Comparison of ENCODE assay signal across 25 mouse cellular contexts in genomic region chr19:29158486-29158885, GRCm38 (mm10). TPM values are rescaled to one million over a fixed set of nuclear protein-coding genes. Genes with fewer than 3 reads are reported as not detected.
A peak's percentile ranks its signal among the peaks of the same experiment; 100 is the strongest.
DNase-seq lines count a peak whose midpoint lies in the region; ATAC-seq and TF ChIP-seq lines count a peak whose summit lies in the region.
"Had no signal": no experiment of that assay in that cellular context is flagged by ENCODE, and none has a peak within 500 bp of the region (broad histone marks: within the 10 kb centered on the region; RNA-seq: fewer than 3 reads in every experiment).

No protein-coding gene starts in this region.

- H3K27ac ChIP-seq in small intestine, adult 2 months (ENCODE audit: insufficient read depth, low read depth, low read length) = peak overlapping the region; percentile 52; the same call in 1 of the 2 replicates
- H3K27ac ChIP-seq: heart, embryonic 15.5 days; hindbrain, embryonic 10.5 days; hindbrain, embryonic 13.5 days; intestine, embryonic 15.5 days had no signal

- peak; percentile 77 for DNase-seq in heart, adult 11 months
- no peak for DNase-seq in heart, adult 8-10 months (ENCODE audit: low spot score)
- no peak for DNase-seq in layer of hippocampus, adult 18-20 months (ENCODE audit: low spot score in 2 of 2)
- DNase-seq in right cerebral cortex, postnatal 14 days = no peak
- DNase-seq: adrenal gland, adult 8-10 months; adrenal gland, postnatal 25 days; cerebellum, adult 11-12 months; cerebellum, adult 8-10 months; cerebellum, postnatal 10 days; cerebellum, postnatal 36 days; forebrain, postnatal 0 days; gastrocnemius, postnatal 36 days; heart, postnatal 10 days; heart, postnatal 36 days had no signal

- H3K4me1 ChIP-seq in small intestine, adult 2 months (ENCODE audit: control insufficient read depth, insufficient read depth, insufficient read length, low read length) = peaks cover 19% of the 10 kb centered on the region; the same call in 1 of the 2 replicates
- H3K4me1 ChIP-seq: heart, embryonic 12.5 days; heart, embryonic 15.5 days; hindbrain, embryonic 10.5 days; hindbrain, embryonic 13.5 days; intestine, embryonic 15.5 days had no signal

- no peak overlapping the region for H3K4me3 ChIP-seq in small intestine, adult 2 months (ENCODE audit: low read depth, low read length)
- H3K4me3 ChIP-seq: heart, embryonic 12.5 days; heart, embryonic 15.5 days; hindbrain, embryonic 10.5 days; hindbrain, embryonic 13.5 days; intestine, embryonic 15.5 days had no signal

- TF ChIP-seq POLR2A in small intestine, adult 2 months (IDR thresholded peaks at IDR 0.05; ENCODE audit: low read depth, low read length) = no peak

- no peaks in the 10 kb centered on the region for H3K36me3 ChIP-seq in small intestine, adult 2 months (ENCODE audit: control insufficient read depth, insufficient read depth, low read length)
- H3K36me3 ChIP-seq: heart, embryonic 12.5 days; heart, embryonic 15.5 days; hindbrain, embryonic 10.5 days; hindbrain, embryonic 13.5 days; intestine, embryonic 15.5 days had no signal

- ATAC-seq in erythroblast, adult 5-6 weeks (replicated peaks; ENCODE audit: low FRiP score, poor library complexity, severe bottlenecking) = 0 out of 2 replicates have a peak, but pooled peaks have one; percentile 19
- ATAC-seq: activated CD4-positive, CD25-positive, alpha-beta regulatory T cell, adult 4 months; CD4-positive, CD25-positive, alpha-beta regulatory T cell, adult 4 months; forebrain, embryonic 14.5 days; forebrain, postnatal 0 days; hindbrain, embryonic 16.5 days; intestine, embryonic 15.5 days had no signal

- 46% methylated on average over 3 of the region's 3 CpGs for WGBS in small intestine, adult 2 months

- no peaks in the 10 kb centered on the region for H3K27me3 ChIP-seq in small intestine, adult 2 months (ENCODE audit: control insufficient read depth, insufficient read depth, low read length)
- H3K27me3 ChIP-seq: heart, embryonic 12.5 days; heart, embryonic 15.5 days; hindbrain, embryonic 13.5 days; intestine, embryonic 15.5 days had no signal

- no peak for TF ChIP-seq CTCF in small intestine, adult 2 months (IDR thresholded peaks at IDR 0.05; ENCODE audit: extremely low read depth, insufficient read length, insufficient replicate concordance, low read depth, low read length)

RNA-seq across cellular contexts. Expression of gene Rcl1, which starts 57.3 kb away (rescaled TPM):
- total RNA-seq in heart, adult 8-10 months (2022) = 1 to 10 TPM; 4.4 to 6.6 (median 5.8) TPM
- total RNA-seq in erythroblast, adult 5-6 weeks (2015; ENCODE audit: low replicate concordance) = 22.9 and 35.7 TPM in 2 replicates
- 47.8 and 63.0 TPM in 2 replicates for total RNA-seq in erythroblast, adult 5-6 weeks (2017; ENCODE audit: low replicate concordance)
- 5.5 and 9.9 TPM in 2 replicates for polyA plus RNA-seq in small intestine, adult 2 months (2012; rRNA removed)
- 10 to 100 TPM; 21.9 to 22.3 TPM for total RNA-seq in layer of hippocampus, adult 18-20 months (2021)
